Mouse (Mus musculus) lung, embryonic 15.5 days (tissue): ENCODE results near the gene Gpr137. TPM values are rescaled to one million over a fixed set of nuclear protein-coding genes. Genes with fewer than 3 reads are reported as not detected.

Experiments used
- ATAC-seq: fragments of 200-750 bp; cut with Nextera tagmentation; 2 replicates; pipeline ENCODE4 v1.8.0; 2017; ENCODE audit warnings: moderate number of reproducible peaks, borderline replicate concordance; ENCODE audit not compliant: low FRiP score, low TSS enrichment; ENCODE audit errors: extremely low read depth
- H3K27ac ChIP-seq: fragments of 300-500 bp; sonication (generic); 2 replicates; pipeline ENCODE4 v1.5.1; 2015; ENCODE audit warnings: moderate library complexity, mild to moderate bottlenecking, inconsistent platforms
- H3K27me3 ChIP-seq: fragments of 300-500 bp; sonication (generic); 2 replicates; pipeline ENCODE4 v1.6.1; 2015; ENCODE audit warnings: inconsistent platforms
- H3K36me3 ChIP-seq: fragments of 300-500 bp; sonication (generic); 2 replicates; pipeline ENCODE4 v1.6.1; 2015; ENCODE audit warnings: inconsistent platforms
- H3K4me1 ChIP-seq: fragments of 300-500 bp; sonication (generic); 2 replicates; pipeline ENCODE4 v1.6.1; 2015; ENCODE audit warnings: inconsistent platforms
- H3K4me2 ChIP-seq: fragments of 300-500 bp; sonication (generic); 2 replicates; pipeline ENCODE4 v1.6.1; 2015; ENCODE audit warnings: inconsistent platforms, mild to moderate bottlenecking, moderate library complexity
- H3K4me3 ChIP-seq: fragments of 300-500 bp; sonication (generic); 2 replicates; pipeline ENCODE4 v1.5.1; 2015; ENCODE audit warnings: mild to moderate bottlenecking, inconsistent platforms
- H3K9ac ChIP-seq: fragments of 300-500 bp; sonication (generic); 2 replicates; pipeline ENCODE4 v1.6.1; 2015; ENCODE audit warnings: inconsistent platforms
- H3K9me3 ChIP-seq: fragments of 300-500 bp; sonication (generic); 2 replicates; pipeline ENCODE4 v1.6.1; 2016; ENCODE audit warnings: inconsistent platforms
- WGBS: fragments of 180-500 bp; shearing (Covaris S2); methylation state at CpG from one replicate; pipeline ENCODE4 v1.1.7; 2015; 5-methylcytosine and 5-hydroxymethylcytosine counted together
- polyA plus RNA-seq: library from polyadenylated mRNA; unstranded; fragments of >200 nt; fragmentation: Nextera tagmentation; extraction: Ambion mirVana; gene quantifications from 2 replicates; pipeline ENCODE4 v1.2.1, GENCODE M21; 2015

The Gpr137 gene
- polyA plus RNA-seq, 1 experiment from 2014 or later, result 28.1 TPM

- H3K27me3 ChIP-seq, result no peaks in the 10 kb centered on the region
- WGBS, result 51% methylated on average over 5 of the region's 5 CpGs
- H3K4me1 ChIP-seq, result peaks cover 30% of the 10 kb centered on the region
- H3K9me3 ChIP-seq, result no peaks in the 10 kb centered on the region
- ATAC-seq, result no peak
- peaks cover 15% of the 10 kb centered on the region for H3K36me3 ChIP-seq
- no peak overlapping the region for H3K27ac ChIP-seq
- peak overlapping the region; percentile 79 for H3K4me2 ChIP-seq
- peak overlapping the region; percentile 65 for H3K4me3 ChIP-seq
- H3K9ac ChIP-seq, result peak overlapping the region; percentile 68
Observed at GRCm38 (mm10) chr19:6949951-6950350, 7.7 kb upstream of the Gpr137 start.

GRCm38 (mm10) chr19:6949532-6949931 is 7.3 kb upstream of the Gpr137 start:
- H3K27ac ChIP-seq, result no peak overlapping the region
- 84% methylated on average over 5 of the region's 5 CpGs for WGBS
- H3K4me3 ChIP-seq, result peak overlapping the region; percentile 65; the same call in 1 of the 2 replicates
- no peaks in the 10 kb centered on the region for H3K27me3 ChIP-seq
- H3K9ac ChIP-seq, result no peak overlapping the region; the same call in 1 of the 2 replicates
- peaks cover 30% of the 10 kb centered on the region for H3K4me1 ChIP-seq
- H3K4me2 ChIP-seq, result no peak overlapping the region
- no peaks in the 10 kb centered on the region for H3K9me3 ChIP-seq
- ATAC-seq, result no peak
- H3K36me3 ChIP-seq, result peaks cover 11% of the 10 kb centered on the region

GRCm38 (mm10) chr19:6948186-6948585 is 5.9 kb upstream of the Gpr137 start:
- Histone ChIP-seq H3K9ac (no peak overlapping the region), H3K27ac (no peak overlapping the region), H3K27me3 (no peaks in the 10 kb centered on the region), H3K36me3 (peaks cover 3% of the 10 kb centered on the region; the same call in 1 of the 2 replicates), H3K4me3 (no peak overlapping the region), H3K9me3 (no peaks in the 10 kb centered on the region), H3K4me1 (peaks cover 26% of the 10 kb centered on the region), H3K4me2 (no peak overlapping the region)
- no peak for ATAC-seq
- 76% methylated on average over 4 of the region's 4 CpGs for WGBS

- no peak overlapping the region for H3K27ac ChIP-seq
- H3K27me3 ChIP-seq, result no peaks in the 10 kb centered on the region
- no peak overlapping the region for H3K9ac ChIP-seq
- H3K4me3 ChIP-seq, result no peak overlapping the region
- 56% methylated on average over 4 of the region's 4 CpGs for WGBS
- no peak overlapping the region for H3K4me2 ChIP-seq
- peaks cover 3% of the 10 kb centered on the region; the same call in 1 of the 2 replicates for H3K36me3 ChIP-seq
- no peak for ATAC-seq
- H3K9me3 ChIP-seq, result no peaks in the 10 kb centered on the region
- H3K4me1 ChIP-seq, result peaks cover 26% of the 10 kb centered on the region
Observed at GRCm38 (mm10) chr19:6947742-6948141, 5.5 kb upstream of the Gpr137 start.

- H3K4me1 ChIP-seq, result peaks cover 24% of the 10 kb centered on the region
- no peak overlapping the region for H3K27ac ChIP-seq
- H3K4me2 ChIP-seq, result no peak overlapping the region
- peaks cover 3% of the 10 kb centered on the region; the same call in 1 of the 2 replicates for H3K36me3 ChIP-seq
- no peaks in the 10 kb centered on the region for H3K27me3 ChIP-seq
- no peaks in the 10 kb centered on the region for H3K9me3 ChIP-seq
- ATAC-seq, result no peak
- H3K9ac ChIP-seq, result no peak overlapping the region
- 92% methylated on average over 6 of the region's 6 CpGs for WGBS
- H3K4me3 ChIP-seq, result no peak overlapping the region
Observed at GRCm38 (mm10) chr19:6943709-6944108, 1.4 kb upstream of the Gpr137 start.

- Histone ChIP-seq H3K4me1 (peaks cover 24% of the 10 kb centered on the region), H3K27me3 (no peaks in the 10 kb centered on the region), H3K4me3 (peak overlapping the region; percentile 75), H3K9me3 (no peaks in the 10 kb centered on the region), H3K9ac (peak overlapping the region; percentile 91), H3K36me3 (peaks cover 3% of the 10 kb centered on the region; the same call in 1 of the 2 replicates), H3K27ac (peak overlapping the region; percentile 94), H3K4me2 (peak overlapping the region; percentile 98)
- ATAC-seq, result peak; percentile 1; the same call in 1 of the 2 replicates
- WGBS, result 25% methylated on average over 5 of the region's 5 CpGs
Observed at GRCm38 (mm10) chr19:6942764-6943163, 484 bp upstream of the Gpr137 start.

- peak; percentile 87 for ATAC-seq
- Histone ChIP-seq H3K27me3 (no peaks in the 10 kb centered on the region; the same call in 1 of the 2 replicates), H3K9ac (peak within 1 kb of the TSS; percentile 91), H3K27ac (peak within 1 kb of the TSS; percentile 94), H3K9me3 (no peaks in the 10 kb centered on the region), H3K36me3 (peaks cover under 1% of the 10 kb centered on the region; the same call in 1 of the 2 replicates), H3K4me3 (peak within 1 kb of the TSS; percentile 75), H3K4me2 (peak within 1 kb of the TSS; percentile 98), H3K4me1 (peaks cover 24% of the 10 kb centered on the region)
- under 1% methylated on average over 83 of the region's 83 CpGs for WGBS
Observed at GRCm38 (mm10) chr19:6941372-6942248, 670 bp downstream of the Gpr137 start, which contains the start of gene Bad. Gene Bad, plus strand, starts transcription at chr19:6941861.

GRCm38 (mm10) chr19:6940396-6941351 is 1.6 kb downstream of the Gpr137 start:
- no peaks in the 10 kb centered on the region for H3K9me3 ChIP-seq
- peaks cover 8% of the 10 kb centered on the region for H3K27me3 ChIP-seq
- peak overlapping the region; percentile 75 for H3K4me3 ChIP-seq
- WGBS, result 18% methylated on average over 27 of the region's 29 CpGs
- ATAC-seq, result peak; percentile 16; the same call in 1 of the 2 replicates
- H3K27ac ChIP-seq, result peak overlapping the region; percentile 46
- H3K36me3 ChIP-seq, result no peaks in the 10 kb centered on the region
- peaks cover 24% of the 10 kb centered on the region for H3K4me1 ChIP-seq
- H3K4me2 ChIP-seq, result peak overlapping the region; percentile 98
- peak overlapping the region; percentile 79 for H3K9ac ChIP-seq

- Histone ChIP-seq H3K4me3 (no peak overlapping the region), H3K27me3 (peaks cover 21% of the 10 kb centered on the region), H3K27ac (no peak overlapping the region), H3K4me1 (peaks cover 25% of the 10 kb centered on the region), H3K36me3 (no peaks in the 10 kb centered on the region), H3K9ac (no peak overlapping the region), H3K9me3 (no peaks in the 10 kb centered on the region), H3K4me2 (peak overlapping the region; percentile 98; the same call in 1 of the 2 replicates)
- WGBS, result 90% methylated on average over 20 of the region's 20 CpGs
- no peak for ATAC-seq
Observed at GRCm38 (mm10) chr19:6939106-6940002, 2.9 kb downstream of the Gpr137 start.

- peaks cover 27% of the 10 kb centered on the region for H3K4me1 ChIP-seq
- no peak for ATAC-seq
- no peak overlapping the region for H3K9ac ChIP-seq
- H3K27ac ChIP-seq, result no peak overlapping the region
- no peaks in the 10 kb centered on the region for H3K36me3 ChIP-seq
- H3K9me3 ChIP-seq, result no peaks in the 10 kb centered on the region
- H3K4me3 ChIP-seq, result no peak overlapping the region
- peaks cover 36% of the 10 kb centered on the region for H3K27me3 ChIP-seq
- WGBS, result 74% methylated on average over 16 of the region's 16 CpGs
- H3K4me2 ChIP-seq, result no peak overlapping the region
Observed at GRCm38 (mm10) chr19:6937541-6938465, 4.5 kb downstream of the Gpr137 start.
